Mouse (Mus musculus): ENCODE data around the gene Tifa. TPM values are rescaled to one million over a fixed set of nuclear protein-coding genes. Genes with fewer than 3 reads are reported as not detected.
"Not testable (repeated sequence)": the region's sequence is repeated elsewhere in the genome, so short reads cannot be mapped to it uniquely, and the experiment has no call there.

Gene Tifa
- polyA plus RNA-seq, 1 experiment, result 14.3 TPM

- Histone ChIP-seq H3K4me1 (ENCODE audit: control insufficient read depth, insufficient read depth, insufficient read length) (no peaks in the 10 kb centered on the region), H3K36me3 (ENCODE audit: control insufficient read depth, insufficient read depth, low read length) (no peaks in the 10 kb centered on the region), H3K27ac (ENCODE audit: insufficient read depth, low read length) (no peak overlapping the region), H3K4me3 (ENCODE audit: extremely low read depth, insufficient read depth, insufficient read length) (no peak overlapping the region), H3K27me3 (ENCODE audit: control insufficient read depth, insufficient read depth, low read length) (no peaks in the 10 kb centered on the region)
- TF ChIP-seq POLR2A (IDR thresholded peaks at IDR 0.05; ENCODE audit: low read depth, low read length) (no peak), CTCF (IDR thresholded peaks at IDR 0.05; ENCODE audit: extremely low read depth, insufficient read depth, insufficient read length, insufficient replicate concordance) (peak; percentile 32; the same call in 1 of the 2 replicates)
- DNase-seq (ENCODE audit: low read depth in 1 of 2, low spot score in 2 of 2), result peak; percentile 81 to 86
- WGBS, result 16% methylated on average over 7 of the region's 7 CpGs
Measured at GRCm38 (mm10) chr3:127763076-127763612, 26.5 kb upstream of the Tifa start.

GRCm38 (mm10) chr3:127764541-127764940, 25.1 kb upstream of the Tifa start:
- H3K4me1 ChIP-seq (ENCODE audit: control insufficient read depth, insufficient read depth, insufficient read length), result no peaks in the 10 kb centered on the region
- H3K36me3 ChIP-seq (ENCODE audit: control insufficient read depth, insufficient read depth, low read length), result no peaks in the 10 kb centered on the region
- no peak for DNase-seq (ENCODE audit: low read depth in 1 of 2, low spot score in 2 of 2)
- 92% methylated on average over 5 of the region's 5 CpGs for WGBS
- no peaks in the 10 kb centered on the region for H3K27me3 ChIP-seq (ENCODE audit: control insufficient read depth, insufficient read depth, low read length)
- H3K27ac ChIP-seq (ENCODE audit: insufficient read depth, low read length), result no peak overlapping the region
- TF ChIP-seq POLR2A (IDR thresholded peaks at IDR 0.05; ENCODE audit: low read depth, low read length) (no peak), CTCF (IDR thresholded peaks at IDR 0.05; ENCODE audit: extremely low read depth, insufficient read depth, insufficient read length, insufficient replicate concordance) (no peak)
- no peak overlapping the region for H3K4me3 ChIP-seq (ENCODE audit: extremely low read depth, insufficient read depth, insufficient read length)

- Histone ChIP-seq H3K36me3 (ENCODE audit: control insufficient read depth, insufficient read depth, low read length) (no peaks in the 10 kb centered on the region), H3K27ac (ENCODE audit: insufficient read depth, low read length) (no peak overlapping the region), H3K27me3 (ENCODE audit: control insufficient read depth, insufficient read depth, low read length) (no peaks in the 10 kb centered on the region), H3K4me3 (ENCODE audit: extremely low read depth, insufficient read depth, insufficient read length) (no peak overlapping the region), H3K4me1 (ENCODE audit: control insufficient read depth, insufficient read depth, insufficient read length) (no peaks in the 10 kb centered on the region)
- WGBS, result 87% methylated on average over 3 of the region's 3 CpGs
- no peak for TF ChIP-seq CTCF (IDR thresholded peaks at IDR 0.05; ENCODE audit: extremely low read depth, insufficient read depth, insufficient read length, insufficient replicate concordance)
- no peak for TF ChIP-seq POLR2A (IDR thresholded peaks at IDR 0.05; ENCODE audit: low read depth, low read length)
- no peak for DNase-seq (ENCODE audit: low read depth in 1 of 2, low spot score in 2 of 2)
Measured at GRCm38 (mm10) chr3:127765971-127766370, 23.6 kb upstream of the Tifa start.

- no peak for TF ChIP-seq CTCF (IDR thresholded peaks at IDR 0.05; ENCODE audit: extremely low read depth, insufficient read depth, insufficient read length, insufficient replicate concordance)
- no peak for TF ChIP-seq POLR2A (IDR thresholded peaks at IDR 0.05; ENCODE audit: low read depth, low read length)
- no peak overlapping the region for H3K4me3 ChIP-seq (ENCODE audit: extremely low read depth, insufficient read depth, insufficient read length)
- WGBS, result 58% methylated on average over 11 of the region's 11 CpGs
- H3K4me1 ChIP-seq (ENCODE audit: control insufficient read depth, insufficient read depth, insufficient read length), result no peaks in the 10 kb centered on the region
- no peaks in the 10 kb centered on the region for H3K36me3 ChIP-seq (ENCODE audit: control insufficient read depth, insufficient read depth, low read length)
- no peaks in the 10 kb centered on the region for H3K27me3 ChIP-seq (ENCODE audit: control insufficient read depth, insufficient read depth, low read length)
- DNase-seq (ENCODE audit: low read depth in 1 of 2, low spot score in 2 of 2), result no peak
- no peak overlapping the region for H3K27ac ChIP-seq (ENCODE audit: insufficient read depth, low read length)
Measured at GRCm38 (mm10) chr3:127769146-127769545, 20.5 kb upstream of the Tifa start.

- H3K36me3 ChIP-seq (ENCODE audit: control insufficient read depth, insufficient read depth, low read length), result no peaks in the 10 kb centered on the region
- H3K27ac ChIP-seq (ENCODE audit: insufficient read depth, low read length), result peak within 1 kb of the TSS; percentile 65
- peak; percentile 44 to 79 for DNase-seq (ENCODE audit: low read depth in 1 of 2, low spot score in 2 of 2)
- H3K27me3 ChIP-seq (ENCODE audit: control insufficient read depth, insufficient read depth, low read length), result no peaks in the 10 kb centered on the region
- peak within 1 kb of the TSS; percentile 66 for H3K4me3 ChIP-seq (ENCODE audit: extremely low read depth, insufficient read depth, insufficient read length)
- TF ChIP-seq CTCF (IDR thresholded peaks at IDR 0.05; ENCODE audit: extremely low read depth, insufficient read depth, insufficient read length, insufficient replicate concordance) (peak; percentile 50; the same call in 1 of the 2 replicates), POLR2A (IDR thresholded peaks at IDR 0.05; ENCODE audit: low read depth, low read length) (no peak)
- 3% methylated on average over 24 of the region's 24 CpGs for WGBS
- H3K4me1 ChIP-seq (ENCODE audit: control insufficient read depth, insufficient read depth, insufficient read length), result no peaks in the 10 kb centered on the region
Measured at GRCm38 (mm10) chr3:127780021-127780644, 9.5 kb upstream of the Tifa start, which contains the start of gene Alpk1. Alpk1 (minus strand) TSS chr3:127780527.

GRCm38 (mm10) chr3:127780921-127781320, 8.7 kb upstream of the Tifa start:
- TF ChIP-seq CTCF (IDR thresholded peaks at IDR 0.05; ENCODE audit: extremely low read depth, insufficient read depth, insufficient read length, insufficient replicate concordance), result no peak
- TF ChIP-seq POLR2A (IDR thresholded peaks at IDR 0.05; ENCODE audit: low read depth, low read length), result no peak
- 87% methylated on average over 9 of the region's 9 CpGs for WGBS
- Histone ChIP-seq H3K4me3 (ENCODE audit: extremely low read depth, insufficient read depth, insufficient read length) (no peak overlapping the region), H3K36me3 (ENCODE audit: control insufficient read depth, insufficient read depth, low read length) (no peaks in the 10 kb centered on the region), H3K4me1 (ENCODE audit: control insufficient read depth, insufficient read depth, insufficient read length) (no peaks in the 10 kb centered on the region), H3K27ac (ENCODE audit: insufficient read depth, low read length) (no peak overlapping the region), H3K27me3 (ENCODE audit: control insufficient read depth, insufficient read depth, low read length) (no peaks in the 10 kb centered on the region)
- DNase-seq (ENCODE audit: low read depth in 1 of 2, low spot score in 2 of 2), result no peak

GRCm38 (mm10) chr3:127782921-127783320, 6.7 kb upstream of the Tifa start:
- H3K4me1 ChIP-seq (ENCODE audit: control insufficient read depth, insufficient read depth, insufficient read length), result no peaks in the 10 kb centered on the region
- H3K27me3 ChIP-seq (ENCODE audit: control insufficient read depth, insufficient read depth, low read length), result no peaks in the 10 kb centered on the region
- DNase-seq (ENCODE audit: low read depth in 1 of 2, low spot score in 2 of 2), result no peak
- no peak overlapping the region for H3K4me3 ChIP-seq (ENCODE audit: extremely low read depth, insufficient read depth, insufficient read length)
- H3K27ac ChIP-seq (ENCODE audit: insufficient read depth, low read length), result no peak overlapping the region
- WGBS, result 90% methylated on average over 6 of the region's 6 CpGs
- TF ChIP-seq POLR2A (IDR thresholded peaks at IDR 0.05; ENCODE audit: low read depth, low read length), result no peak
- no peak for TF ChIP-seq CTCF (IDR thresholded peaks at IDR 0.05; ENCODE audit: extremely low read depth, insufficient read depth, insufficient read length, insufficient replicate concordance)
- H3K36me3 ChIP-seq (ENCODE audit: control insufficient read depth, insufficient read depth, low read length), result no peaks in the 10 kb centered on the region

- H3K4me1 ChIP-seq (ENCODE audit: control insufficient read depth, insufficient read depth, insufficient read length); DNase-seq (ENCODE audit: low read depth in 1 of 2, low spot score in 2 of 2): not testable (repeated sequence)
- WGBS, result 98% methylated on average over 8 of the region's 8 CpGs
Measured at GRCm38 (mm10) chr3:127783680-127784079, 5.9 kb upstream of the Tifa start.

More at GRCm38 (mm10) chr3:127783680-127784079, 5.9 kb upstream of the Tifa start:
- H3K27ac ChIP-seq (ENCODE audit: insufficient read depth, low read length); H3K27me3 ChIP-seq (ENCODE audit: control insufficient read depth, insufficient read depth, low read length); H3K36me3 ChIP-seq (ENCODE audit: control insufficient read depth, insufficient read depth, low read length); H3K4me3 ChIP-seq (ENCODE audit: extremely low read depth, insufficient read depth, insufficient read length): not testable (repeated sequence)
